Mouse (Mus musculus) midbrain, embryonic 10.5 days (tissue): ENCODE measurements around the gene Plg. TPM values are rescaled to one million over a fixed set of nuclear protein-coding genes. Genes with fewer than 3 reads are reported as not detected.

Experiments used
- DNase-seq: peaks from one replicate; pipeline ENCODE4 v3.0.0-alpha.2; 2017; ENCODE audit warnings: low spot score
- H3K27ac ChIP-seq: fragments of 300-500 bp; sonication (generic); replicated peaks from 2 replicates; pipeline ENCODE4 v1.5.1; 2016; ENCODE audit warnings: mild to moderate bottlenecking
- H3K27me3 ChIP-seq: fragments of 300-500 bp; sonication (generic); 2 replicates; pipeline ENCODE4 v1.6.1; 2016; ENCODE audit warnings: low read depth, mild to moderate bottlenecking; ENCODE audit not compliant: poor library complexity, severe bottlenecking
- H3K36me3 ChIP-seq: fragments of 300-500 bp; sonication (generic); 2 replicates; pipeline ENCODE4 v1.6.1; 2016; ENCODE audit warnings: mild to moderate bottlenecking, moderate library complexity
- H3K4me1 ChIP-seq: fragments of 300-500 bp; sonication (generic); 2 replicates; pipeline ENCODE4 v1.6.1; 2016
- H3K4me3 ChIP-seq: fragments of 300-500 bp; sonication (generic); 2 replicates; pipeline ENCODE4 v1.5.1; 2016; ENCODE audit warnings: mild to moderate bottlenecking, moderate library complexity
- H3K9me3 ChIP-seq: fragments of 300-500 bp; sonication (generic); replicated peaks from 2 replicates; pipeline ENCODE4 v1.6.1; 2016; ENCODE audit warnings: mild to moderate bottlenecking
- WGBS: fragments of 180-500 bp; shearing (Covaris S2); methylation state at CpG from one replicate; pipeline ENCODE4 v1.1.7; 2016; 5-methylcytosine and 5-hydroxymethylcytosine counted together
- polyA plus RNA-seq: library from polyadenylated mRNA; unstranded; fragments of >200 nt; fragmentation: Nextera tagmentation; extraction: Ambion mirVana; gene quantifications from 2 replicates; pipeline ENCODE4 v1.2.1, GENCODE M21; 2016

Gene Plg
- polyA plus RNA-seq, 1 experiment from 2014 or later, result not detected

DNA sequence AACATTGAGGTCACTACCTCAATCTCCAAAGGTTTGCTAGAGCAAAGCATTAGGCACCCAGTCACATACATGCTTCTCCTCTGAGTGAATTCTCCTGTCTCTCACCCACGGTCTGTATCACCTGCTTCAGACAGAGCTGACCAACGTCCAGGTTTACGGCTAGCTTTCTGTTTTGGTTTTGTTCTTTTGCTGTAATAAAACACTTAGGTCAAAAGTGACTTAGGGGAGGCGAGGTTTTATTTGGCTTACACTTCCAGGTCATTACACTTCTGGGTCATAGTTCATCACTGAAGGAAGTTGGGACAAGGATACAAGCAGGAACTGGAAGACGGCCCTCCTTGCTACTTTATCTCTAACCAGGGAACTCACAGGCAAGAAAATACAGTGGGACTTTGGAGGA lies 9.0 kb upstream of the Plg start:
- 81% methylated on average over 5 of the region's 5 CpGs for WGBS
- Histone ChIP-seq H3K4me1 (peaks cover 2% of the 10 kb centered on the region; the same call in 1 of the 2 replicates), H3K27ac (no peak overlapping the region), H3K4me3 (no peak overlapping the region), H3K9me3 (no peaks in the 10 kb centered on the region), H3K36me3 (no peaks in the 10 kb centered on the region), H3K27me3 (no peaks in the 10 kb centered on the region)
- no peak for DNase-seq

DNA sequence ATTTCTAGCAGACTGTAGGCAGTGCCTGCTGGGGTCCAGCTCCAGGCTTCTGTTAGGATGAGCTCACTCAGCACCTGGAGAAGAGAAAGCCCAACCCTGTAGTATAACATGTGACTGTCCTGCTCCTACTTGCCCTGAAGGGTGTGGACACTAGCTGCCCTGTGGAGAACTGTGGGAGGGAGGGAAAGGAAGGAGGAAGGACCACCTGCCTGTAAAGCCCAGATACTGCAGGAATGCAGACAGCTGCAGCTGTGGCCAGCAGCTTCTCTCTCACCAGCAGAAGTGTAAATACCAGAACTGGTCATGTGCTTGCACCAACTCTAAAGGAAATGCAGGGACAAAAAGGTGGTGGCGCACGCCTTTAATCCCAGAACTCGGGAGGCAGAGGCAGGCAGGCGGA lies 8.1 kb upstream of the Plg start:
- WGBS, result 79% methylated on average over 4 of the region's 4 CpGs
- Histone ChIP-seq H3K4me1 (0 out of 2 replicates have a peak, but pooled peaks cover 2% of the 10 kb centered on the region), H3K27ac (no peak overlapping the region), H3K27me3 (no peaks in the 10 kb centered on the region), H3K36me3 (no peaks in the 10 kb centered on the region), H3K9me3 (no peaks in the 10 kb centered on the region), H3K4me3 (no peak overlapping the region)
- no peak for DNase-seq

DNA sequence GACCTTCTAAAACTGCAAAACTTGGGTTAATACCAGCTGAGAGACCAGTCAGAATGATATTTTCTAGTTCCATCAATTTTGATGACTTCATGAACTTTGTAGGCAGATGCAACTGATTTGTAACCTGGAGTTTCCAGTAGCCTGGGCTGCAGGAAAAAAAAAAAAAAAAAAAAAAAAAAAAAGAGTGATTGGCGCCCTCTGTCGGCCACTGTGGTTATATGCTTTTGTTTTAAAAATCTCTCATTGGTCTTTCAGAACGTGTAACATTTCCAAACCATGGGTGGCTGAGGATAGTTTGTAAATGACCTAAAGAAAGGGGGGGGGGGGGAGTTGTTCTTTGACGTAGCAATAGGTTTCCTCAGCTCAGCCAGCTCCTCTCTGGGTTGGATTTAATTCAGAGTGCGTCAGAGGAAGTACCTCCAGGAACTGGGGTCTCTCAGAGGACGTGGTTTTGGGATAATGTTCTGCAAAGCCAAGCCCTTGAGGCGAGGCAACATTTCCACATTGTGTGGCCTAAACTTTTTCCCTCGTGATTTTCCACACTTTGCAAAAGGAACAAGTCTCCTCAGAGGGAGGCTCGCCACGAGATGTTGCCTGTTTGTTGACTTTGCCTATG lies 7.0 kb upstream of the Plg start:
- H3K9me3 ChIP-seq, result no peaks in the 10 kb centered on the region
- WGBS, result 37% methylated on average over 10 of the region's 10 CpGs
- H3K4me1 ChIP-seq, result 0 out of 2 replicates have a peak, but pooled peaks cover 2% of the 10 kb centered on the region
- no peak overlapping the region for H3K27ac ChIP-seq
- H3K36me3 ChIP-seq, result no peaks in the 10 kb centered on the region
- no peaks in the 10 kb centered on the region for H3K27me3 ChIP-seq
- peak; percentile 25 for DNase-seq
- H3K4me3 ChIP-seq, result no peak overlapping the region

DNA sequence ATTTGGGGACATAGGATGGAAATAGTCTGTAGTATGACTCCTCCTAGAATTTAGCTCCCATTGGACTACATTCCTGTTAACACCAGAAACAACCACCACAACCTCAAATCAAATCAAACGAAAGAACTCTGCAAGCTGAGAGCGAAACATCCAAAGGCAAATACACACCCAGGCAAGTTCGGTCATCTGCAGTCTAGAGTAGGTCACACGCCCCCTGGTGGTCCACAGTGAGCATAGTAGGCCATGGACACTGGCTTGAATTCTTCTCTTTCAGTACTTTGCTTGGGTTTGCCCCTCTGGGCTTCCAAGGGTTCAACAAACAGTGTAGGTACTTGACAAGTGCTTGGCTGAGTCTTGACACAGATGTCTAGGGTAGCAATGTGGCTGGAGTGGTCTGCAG lies 6.4 kb upstream of the Plg start:
- 32% methylated on average over 4 of the region's 4 CpGs for WGBS
- 0 out of 2 replicates have a peak, but pooled peaks cover 2% of the 10 kb centered on the region for H3K4me1 ChIP-seq
- H3K36me3 ChIP-seq, result no peaks in the 10 kb centered on the region
- no peaks in the 10 kb centered on the region for H3K9me3 ChIP-seq
- no peak overlapping the region for H3K27ac ChIP-seq
- no peaks in the 10 kb centered on the region for H3K27me3 ChIP-seq
- H3K4me3 ChIP-seq, result no peak overlapping the region
- DNase-seq, result peak; percentile 65

DNA sequence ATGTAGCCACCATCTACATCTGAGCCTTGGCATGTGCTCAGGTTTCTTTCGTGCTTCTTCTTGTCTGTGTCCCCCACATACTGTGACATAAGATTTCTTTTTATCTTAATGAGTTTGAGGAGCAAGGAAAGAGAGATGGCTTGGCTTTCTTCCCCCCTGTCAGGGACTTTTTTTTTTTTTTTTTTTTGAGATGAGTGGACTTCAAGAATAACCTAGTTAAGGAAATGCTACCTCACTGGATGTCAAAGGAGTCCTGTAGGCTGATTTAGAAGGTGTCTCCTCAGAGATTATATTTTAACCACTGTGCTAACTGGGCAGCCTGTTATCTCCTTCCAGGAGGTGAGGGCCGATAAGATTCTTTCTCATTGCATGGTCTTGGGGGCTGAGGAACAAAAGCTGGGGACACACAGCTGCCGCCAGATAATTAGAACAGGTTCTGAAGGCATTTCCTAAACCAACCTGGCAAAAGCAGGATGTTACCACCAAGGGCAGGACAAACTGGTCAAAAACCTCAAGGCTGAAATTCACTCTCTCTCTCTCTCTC lies 4.7 kb upstream of the Plg start:
- Histone ChIP-seq H3K36me3 (no peaks in the 10 kb centered on the region), H3K27me3 (no peaks in the 10 kb centered on the region), H3K4me3 (no peak overlapping the region), H3K4me1 (0 out of 2 replicates have a peak, but pooled peaks cover 2% of the 10 kb centered on the region), H3K27ac (no peak overlapping the region), H3K9me3 (no peaks in the 10 kb centered on the region)
- 68% methylated on average over 3 of the region's 3 CpGs for WGBS
- no peak for DNase-seq

DNA sequence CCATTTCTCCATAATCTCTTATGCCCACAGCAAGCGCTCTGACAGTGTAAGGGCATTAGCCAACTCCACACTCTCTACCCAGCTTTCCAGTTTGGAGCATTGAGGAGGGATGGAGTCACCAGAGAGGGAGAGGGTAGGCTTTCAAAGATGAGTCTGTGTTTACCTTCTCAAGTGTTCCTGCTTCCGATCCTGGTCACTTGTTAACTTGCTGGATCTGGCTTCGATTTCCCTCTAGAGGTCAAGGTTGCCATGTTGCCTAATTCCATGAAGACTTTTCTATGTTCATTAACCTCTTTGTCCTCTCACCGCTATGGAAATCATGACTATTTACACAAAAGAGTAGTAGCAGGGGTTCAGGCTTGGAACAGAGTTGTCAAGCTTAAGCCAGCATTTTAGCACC lies 1.9 kb downstream of the Plg start:
- H3K36me3 ChIP-seq, result no peaks in the 10 kb centered on the region
- no peak overlapping the region for H3K4me3 ChIP-seq
- H3K27ac ChIP-seq, result no peak overlapping the region
- H3K4me1 ChIP-seq, result 0 out of 2 replicates have a peak, but pooled peaks cover 4% of the 10 kb centered on the region
- no peaks in the 10 kb centered on the region for H3K9me3 ChIP-seq
- WGBS, result 87% methylated on average over 4 of the region's 4 CpGs
- H3K27me3 ChIP-seq, result no peaks in the 10 kb centered on the region
- no peak for DNase-seq

DNA sequence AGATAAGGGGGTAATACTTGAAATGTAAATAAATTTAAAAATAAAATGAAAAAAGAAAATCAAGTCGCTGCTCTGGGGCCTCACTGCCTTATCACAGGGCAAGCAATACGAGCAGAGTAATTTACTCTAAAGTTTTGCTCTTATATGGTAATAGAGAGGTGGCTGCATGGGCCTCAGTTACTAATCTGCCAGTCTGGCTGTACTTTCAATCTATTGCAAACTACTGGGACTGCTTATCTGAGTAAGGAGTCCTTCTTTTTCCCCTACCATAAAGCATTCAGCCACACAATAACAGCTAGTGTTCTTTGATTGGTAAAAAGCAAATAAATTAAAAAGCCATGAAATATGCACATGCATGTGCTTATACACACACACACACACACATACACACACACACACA lies 3.2 kb downstream of the Plg start:
- no peaks in the 10 kb centered on the region for H3K36me3 ChIP-seq
- 0 out of 2 replicates have a peak, but pooled peaks cover 4% of the 10 kb centered on the region for H3K4me1 ChIP-seq
- 93% methylated on average over 2 of the region's 2 CpGs for WGBS
- H3K9me3 ChIP-seq, result no peaks in the 10 kb centered on the region
- no peak overlapping the region for H3K27ac ChIP-seq
- DNase-seq, result no peak
- no peaks in the 10 kb centered on the region for H3K27me3 ChIP-seq
- no peak overlapping the region for H3K4me3 ChIP-seq

DNA sequence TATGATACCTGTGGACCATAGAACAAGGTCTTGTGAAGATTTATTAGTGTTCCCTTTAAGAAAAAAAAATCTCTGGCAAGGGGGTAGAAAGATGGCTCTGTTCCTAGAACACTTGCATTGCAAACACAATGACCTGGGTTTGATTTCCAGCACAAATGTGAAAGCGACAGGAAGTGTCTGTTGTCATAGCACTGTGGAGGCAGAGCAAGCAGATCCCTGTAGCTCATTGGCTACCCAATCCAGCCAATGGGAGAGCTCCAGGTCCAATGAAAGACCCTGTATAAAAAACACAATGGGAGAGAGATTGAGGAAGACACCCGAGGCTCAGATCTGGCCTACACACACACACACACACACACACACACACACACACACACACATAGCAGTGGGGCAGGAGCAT lies 4.1 kb downstream of the Plg start:
- peak; percentile 16 for DNase-seq

DNA sequence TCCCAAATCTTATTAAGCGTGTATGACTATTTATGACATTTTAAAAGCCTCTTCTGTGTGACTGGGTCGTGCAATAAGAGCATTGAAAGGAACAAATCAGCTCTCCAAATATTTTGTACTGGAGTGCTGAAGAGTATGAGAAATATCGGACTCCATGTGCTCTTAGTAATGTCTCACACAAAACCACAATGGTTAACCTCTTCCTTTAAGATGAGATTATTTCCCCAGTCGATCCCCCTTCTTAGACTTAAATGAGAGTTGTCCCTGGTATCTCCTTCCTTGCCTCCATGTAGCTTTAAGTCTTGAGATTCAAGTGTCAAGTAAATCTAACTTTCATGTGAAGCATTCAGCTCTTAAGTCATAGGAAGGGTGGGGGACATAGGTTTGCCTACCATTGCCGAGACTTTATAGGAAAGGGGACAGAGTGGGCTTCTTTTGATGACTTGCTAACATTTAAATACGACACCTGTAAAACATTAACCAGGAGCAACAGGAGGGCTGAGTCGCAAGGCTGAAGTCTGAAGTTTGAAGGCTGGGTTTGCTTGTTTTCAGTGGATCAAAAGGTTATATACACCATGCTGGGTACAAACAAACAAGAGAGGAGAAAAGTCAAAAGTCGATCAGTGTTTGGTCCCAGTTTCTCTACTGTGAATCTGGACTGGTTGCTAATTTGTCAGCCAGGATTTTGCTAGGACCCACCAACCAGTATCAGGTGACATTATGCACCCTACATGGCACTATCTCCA lies 6.8 kb downstream of the Plg start:
- Histone ChIP-seq H3K27ac (no peak overlapping the region), H3K4me1 (0 out of 2 replicates have a peak, but pooled peaks cover 4% of the 10 kb centered on the region), H3K4me3 (no peak overlapping the region), H3K27me3 (no peaks in the 10 kb centered on the region), H3K9me3 (no peaks in the 10 kb centered on the region), H3K36me3 (no peaks in the 10 kb centered on the region)
- DNase-seq, result no peak
- WGBS, result 74% methylated on average over 8 of the region's 8 CpGs

More for the DNA sequence above, 4.1 kb downstream of the Plg start:
- H3K27me3 ChIP-seq, result no peaks in the 10 kb centered on the region
- 0 out of 2 replicates have a peak, but pooled peaks cover 4% of the 10 kb centered on the region for H3K4me1 ChIP-seq
- WGBS, result 51% methylated on average over 2 of the region's 2 CpGs
- no peaks in the 10 kb centered on the region for H3K36me3 ChIP-seq
- peak overlapping the region; percentile 49 for H3K27ac ChIP-seq
- H3K4me3 ChIP-seq, result no peak overlapping the region
- no peaks in the 10 kb centered on the region for H3K9me3 ChIP-seq

DNA sequence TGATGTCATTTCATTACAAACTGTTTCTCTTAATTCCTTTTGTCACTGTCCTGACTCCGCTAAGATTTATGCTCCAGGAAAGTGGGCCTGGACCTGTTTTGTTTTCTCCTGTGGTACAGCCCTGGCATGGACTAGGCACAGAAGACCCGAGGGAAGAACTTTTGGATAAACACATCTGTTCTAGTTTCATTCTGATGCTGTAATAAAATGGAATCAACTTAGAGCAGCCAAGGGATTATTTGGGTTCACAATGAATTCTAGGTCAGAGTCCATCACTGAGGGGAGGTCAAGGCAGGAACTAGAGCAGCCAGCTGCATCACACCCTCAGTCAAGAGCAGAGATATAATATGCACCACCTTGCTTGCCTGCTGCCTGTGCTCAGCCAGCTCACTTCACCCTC lies 9.4 kb downstream of the Plg start:
- no peak for DNase-seq
- Histone ChIP-seq H3K4me3 (no peak overlapping the region), H3K27me3 (no peaks in the 10 kb centered on the region), H3K4me1 (0 out of 2 replicates have a peak, but pooled peaks cover 1% of the 10 kb centered on the region), H3K36me3 (no peaks in the 10 kb centered on the region), H3K9me3 (no peaks in the 10 kb centered on the region), H3K27ac (no peak overlapping the region)
- 85% methylated on average over 2 of the region's 2 CpGs for WGBS

DNA sequence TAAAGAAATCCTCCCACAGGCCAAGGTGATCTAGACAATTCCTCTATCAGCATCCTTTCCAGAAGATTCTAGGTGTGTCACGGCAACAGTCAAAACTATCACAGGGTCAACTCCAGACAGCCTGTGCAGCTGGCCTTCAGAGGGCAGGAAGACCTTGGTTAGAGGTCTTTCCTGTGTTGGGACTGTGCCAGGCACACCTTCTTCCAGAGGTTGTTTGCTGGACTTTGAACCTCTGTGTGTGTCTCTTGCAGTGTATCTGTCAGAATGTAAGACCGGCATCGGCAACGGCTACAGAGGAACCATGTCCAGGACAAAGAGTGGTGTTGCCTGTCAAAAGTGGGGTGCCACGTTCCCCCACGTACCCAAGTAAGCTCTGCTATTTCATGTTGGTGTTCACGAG lies 9.8 kb downstream of the Plg start:
- Histone ChIP-seq H3K27ac (no peak overlapping the region), H3K4me3 (no peak overlapping the region), H3K36me3 (no peaks in the 10 kb centered on the region), H3K4me1 (no peaks in the 10 kb centered on the region), H3K27me3 (no peaks in the 10 kb centered on the region), H3K9me3 (no peaks in the 10 kb centered on the region)
- no peak for DNase-seq
- 92% methylated on average over 7 of the region's 7 CpGs for WGBS

DNA sequence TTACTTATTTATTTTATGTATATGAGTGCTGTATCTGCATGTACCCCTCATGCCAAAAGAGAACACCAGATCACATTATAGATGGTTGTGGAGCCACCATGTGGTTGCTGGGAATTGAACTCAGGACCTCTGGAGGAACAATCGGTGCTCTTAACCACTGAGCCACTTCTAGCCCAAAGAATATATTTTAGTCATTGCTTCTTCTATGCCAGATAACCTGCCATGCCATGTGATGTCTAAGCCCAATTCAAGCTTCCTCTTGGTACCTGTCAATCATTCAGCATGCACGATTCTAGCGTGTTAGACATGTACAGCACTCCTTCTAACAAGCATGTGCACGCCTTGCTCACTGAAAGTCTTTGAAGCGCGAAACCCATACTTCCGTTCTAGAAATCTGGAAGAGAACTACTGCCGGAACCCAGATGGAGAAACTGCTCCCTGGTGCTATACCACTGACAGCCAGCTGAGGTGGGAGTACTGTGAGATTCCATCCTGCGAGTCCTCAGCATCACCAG lies 17.8 kb downstream of the Plg start:
- H3K27me3 ChIP-seq, result no peaks in the 10 kb centered on the region
- H3K4me1 ChIP-seq, result no peaks in the 10 kb centered on the region
- no peak for DNase-seq
- no peaks in the 10 kb centered on the region for H3K9me3 ChIP-seq
- no peak overlapping the region for H3K4me3 ChIP-seq
- H3K27ac ChIP-seq, result no peak overlapping the region
- 90% methylated on average over 9 of the region's 9 CpGs for WGBS
- no peaks in the 10 kb centered on the region for H3K36me3 ChIP-seq

DNA sequence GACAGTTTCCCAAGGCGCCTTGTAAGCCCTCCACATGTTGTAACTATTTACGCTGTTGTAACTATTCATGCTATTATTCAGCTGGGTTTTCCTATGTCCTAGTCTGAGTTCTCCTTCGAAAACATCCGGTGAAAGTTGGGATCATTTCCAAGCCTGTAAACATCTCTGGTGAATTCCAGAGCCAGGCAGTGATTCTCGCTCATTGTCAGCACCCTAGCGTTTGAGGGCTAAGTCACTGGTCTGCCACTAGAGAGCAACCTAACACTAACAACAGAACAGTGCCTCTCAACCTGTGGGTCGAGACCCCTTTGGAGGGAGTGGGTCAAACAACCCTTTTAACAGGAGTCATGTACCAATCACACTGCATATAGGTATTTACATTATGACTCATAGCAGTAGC lies 25.0 kb downstream of the Plg start:
- H3K27ac ChIP-seq, result no peak overlapping the region
- H3K9me3 ChIP-seq, result peaks cover 16% of the 10 kb centered on the region
- DNase-seq, result no peak
- 73% methylated on average over 7 of the region's 7 CpGs for WGBS
- no peaks in the 10 kb centered on the region for H3K27me3 ChIP-seq
- no peaks in the 10 kb centered on the region for H3K36me3 ChIP-seq
- H3K4me1 ChIP-seq, result no peaks in the 10 kb centered on the region
- H3K4me3 ChIP-seq, result no peak overlapping the region
